Mouse (Mus musculus) small intestine, adult 2 months (tissue): Measurements from ENCODE around the gene Plce1. TPM values are rescaled to one million over a fixed set of nuclear protein-coding genes. Genes with fewer than 3 reads are reported as not detected.

Source experiments
- H3K27ac ChIP-seq: fragments of 200-500 bp; 2 replicates; pipeline ENCODE4 v1.5.1; 2012; ENCODE audit warnings: low read depth, low read length, control low read depth, inconsistent platforms; ENCODE audit not compliant: insufficient read depth
- H3K27me3 ChIP-seq: fragments of 200-500 bp; 2 replicates; pipeline ENCODE4 v1.6.1; 2012; ENCODE audit warnings: mild to moderate bottlenecking, moderate library complexity, low read length, inconsistent platforms; ENCODE audit not compliant: control insufficient read depth, insufficient read depth
- H3K36me3 ChIP-seq: fragments of 200-500 bp; 2 replicates; pipeline ENCODE4 v1.6.1; 2012; ENCODE audit warnings: mild to moderate bottlenecking, low read length, control low read depth, inconsistent platforms; ENCODE audit not compliant: control insufficient read depth, insufficient read depth
- H3K4me1 ChIP-seq: fragments of 200-500 bp; 2 replicates; pipeline ENCODE4 v1.6.1; 2012; ENCODE audit warnings: low read length, inconsistent platforms, mixed read lengths; ENCODE audit not compliant: control insufficient read depth, insufficient read depth, insufficient read length
- H3K4me3 ChIP-seq: fragments of 200-500 bp; 2 replicates; pipeline ENCODE4 v1.5.1; 2012; ENCODE audit warnings: low read depth, mild to moderate bottlenecking, control low read depth, inconsistent platforms, low read length, moderate library complexity
- CTCF ChIP-seq: fragments of 200-500 bp; IDR thresholded peaks from 2 replicates; pipeline ENCODE4 v1.5.1; 2012; ENCODE audit warnings: low read depth, mild to moderate bottlenecking, control low read depth, inconsistent platforms, low read length, moderate library complexity, mixed read lengths; ENCODE audit not compliant: insufficient replicate concordance, insufficient read length; ENCODE audit errors: extremely low read depth
- POLR2A ChIP-seq: fragments of 200-500 bp; IDR thresholded peaks from 2 replicates; pipeline ENCODE4 v1.6.1; 2012; ENCODE audit warnings: low read depth, mild to moderate bottlenecking, control low read depth, inconsistent platforms, low read length, moderate library complexity
- WGBS: fragments of 180-500 bp; shearing (Covaris S2); methylation state at CpG from one replicate; pipeline ENCODE4 v1.1.7; 2018; 5-methylcytosine and 5-hydroxymethylcytosine counted together
- polyA plus RNA-seq: library from polyadenylated mRNA; depleted of rRNA; stranded (reverse); fragments of >200 nt; gene quantifications from 2 replicates; pipeline ENCODE4 v1.2.3, GENCODE M21; 2012

The Plce1 gene
- polyA plus RNA-seq, 1 experiment: 2.6 TPM

DNA sequence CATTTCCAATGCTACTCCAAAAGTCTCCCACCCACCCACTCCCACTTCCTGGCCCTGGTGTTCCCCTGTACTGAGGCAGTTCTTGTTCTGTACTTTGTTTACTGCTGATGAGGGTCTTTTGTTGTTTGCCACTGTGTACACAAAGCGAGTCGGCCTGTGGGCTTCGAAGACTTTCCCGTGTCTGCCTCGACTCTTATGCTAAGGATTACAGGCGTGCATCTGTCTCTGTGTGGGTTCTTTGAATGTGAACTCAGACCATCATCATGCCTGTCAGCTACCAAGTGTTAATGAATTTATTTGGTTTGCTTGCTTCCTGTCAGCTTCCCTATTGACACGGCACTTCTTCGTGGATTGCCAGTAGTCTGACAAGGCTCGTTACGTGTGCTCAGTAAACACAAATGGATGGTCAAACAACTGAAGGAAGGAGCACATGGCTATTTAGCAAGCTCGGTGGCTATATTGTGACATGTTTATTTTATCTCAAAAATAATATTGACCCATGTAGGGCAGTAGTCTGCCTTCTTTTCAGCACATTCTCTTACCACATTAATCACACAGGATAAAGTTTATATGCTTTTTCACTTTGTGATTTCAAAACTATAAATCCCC is 133.3 kb downstream of the Plce1 start:
- Histone ChIP-seq H3K36me3 (no peaks in the 10 kb centered on the region), H3K4me3 (no peak overlapping the region), H3K27ac (no peak overlapping the region), H3K4me1 (peaks cover 2% of the 10 kb centered on the region; the same call in 1 of the 2 replicates), H3K27me3 (no peaks in the 10 kb centered on the region)
- TF ChIP-seq POLR2A (no peak), CTCF (no peak)
- 69% methylated on average over 11 of the region's 11 CpGs for WGBS

- no peak for TF ChIP-seq POLR2A
- TF ChIP-seq CTCF: no peak
- H3K27ac ChIP-seq: no peak overlapping the region
- H3K36me3 ChIP-seq: no peaks in the 10 kb centered on the region; the same call in 1 of the 2 replicates
- H3K4me1 ChIP-seq: peaks cover 2% of the 10 kb centered on the region; the same call in 1 of the 2 replicates
- WGBS: 36% methylated on average over 6 of the region's 6 CpGs
- H3K4me3 ChIP-seq: no peak overlapping the region
- no peaks in the 10 kb centered on the region for H3K27me3 ChIP-seq
These were observed 134.4 kb downstream of the Plce1 start for GRCm38 (mm10) chr19:38615356-38615755.

- no peak overlapping the region for H3K27ac ChIP-seq
- 68% methylated on average over 4 of the region's 4 CpGs for WGBS
- H3K4me3 ChIP-seq: no peak overlapping the region
- H3K4me1 ChIP-seq: peaks cover 2% of the 10 kb centered on the region; the same call in 1 of the 2 replicates
- no peaks in the 10 kb centered on the region; the same call in 1 of the 2 replicates for H3K36me3 ChIP-seq
- TF ChIP-seq POLR2A: no peak
- H3K27me3 ChIP-seq: no peaks in the 10 kb centered on the region
These were observed 139.2 kb downstream of the Plce1 start for GRCm38 (mm10) chr19:38620134-38620533.

- TF ChIP-seq POLR2A: no peak
- no peak for TF ChIP-seq CTCF
These were observed 140.6 kb downstream of the Plce1 start for GRCm38 (mm10) chr19:38621546-38621945.

GRCm38 (mm10) chr19:38626246-38627015 is 145.5 kb downstream of the Plce1 start:
- WGBS: 71% methylated on average over 9 of the region's 9 CpGs
- Histone ChIP-seq H3K36me3 (no peaks in the 10 kb centered on the region), H3K27me3 (no peaks in the 10 kb centered on the region), H3K4me3 (no peak overlapping the region), H3K4me1 (no peaks in the 10 kb centered on the region), H3K27ac (no peak overlapping the region)
- TF ChIP-seq POLR2A (no peak), CTCF (no peak)

More at GRCm38 (mm10) chr19:38621546-38621945, 140.6 kb downstream of the Plce1 start:
- H3K4me1 ChIP-seq: no peaks in the 10 kb centered on the region
- WGBS: 77% methylated on average over 10 of the region's 10 CpGs
- H3K36me3 ChIP-seq: no peaks in the 10 kb centered on the region; the same call in 1 of the 2 replicates
- H3K27ac ChIP-seq: no peak overlapping the region
- H3K4me3 ChIP-seq: no peak overlapping the region
- H3K27me3 ChIP-seq: no peaks in the 10 kb centered on the region

DNA sequence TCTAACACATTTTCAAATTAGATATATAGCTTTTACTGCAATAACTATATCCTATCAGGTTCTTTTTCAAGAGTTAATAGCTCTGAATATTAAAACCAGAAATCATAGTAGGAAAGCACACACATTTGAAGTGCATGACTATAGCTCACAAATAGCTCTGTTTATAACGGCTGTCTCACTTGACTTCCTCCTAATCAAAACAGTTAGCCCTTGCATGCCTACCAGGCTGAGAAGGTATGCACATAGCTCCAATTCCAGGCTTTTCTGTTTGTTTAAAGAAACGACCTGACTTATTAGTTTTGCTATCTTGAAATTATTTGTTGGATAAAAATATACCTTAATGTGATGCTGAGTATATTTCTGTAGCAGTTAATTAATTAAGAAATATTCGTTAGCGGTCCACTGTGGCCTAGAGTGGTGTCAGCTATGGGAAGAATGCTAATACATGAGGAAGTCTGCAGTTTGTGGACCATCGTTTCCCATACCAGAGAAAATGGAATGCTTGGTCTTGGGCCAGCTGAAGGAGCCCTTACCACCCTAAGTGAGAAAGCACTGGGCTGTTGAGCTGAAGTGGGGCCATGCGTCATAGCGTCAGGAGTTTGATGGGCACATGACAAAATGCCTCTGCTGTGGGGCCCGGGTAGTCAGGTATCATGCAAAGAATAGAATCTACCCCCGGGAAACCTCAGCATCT is 146.3 kb downstream of the Plce1 start:
- H3K27ac ChIP-seq: no peak overlapping the region
- H3K36me3 ChIP-seq: no peaks in the 10 kb centered on the region
- WGBS: 77% methylated on average over 9 of the region's 9 CpGs
- no peaks in the 10 kb centered on the region for H3K4me1 ChIP-seq
- H3K4me3 ChIP-seq: no peak overlapping the region
- TF ChIP-seq POLR2A (no peak), CTCF (no peak)
- H3K27me3 ChIP-seq: no peaks in the 10 kb centered on the region

- no peaks in the 10 kb centered on the region for H3K36me3 ChIP-seq
- H3K4me1 ChIP-seq: no peaks in the 10 kb centered on the region; the same call in 1 of the 2 replicates
- WGBS: 58% methylated on average over 3 of the region's 3 CpGs
- no peak overlapping the region for H3K4me3 ChIP-seq
- H3K27me3 ChIP-seq: no peaks in the 10 kb centered on the region
- no peak overlapping the region for H3K27ac ChIP-seq
- TF ChIP-seq POLR2A: no peak
- TF ChIP-seq CTCF: no peak
These were observed 151.3 kb downstream of the Plce1 start for GRCm38 (mm10) chr19:38632251-38632650.
